Mouse (Mus musculus): ENCODE results near the gene Cycs. TPM values are rescaled to one million over a fixed set of nuclear protein-coding genes. Genes with fewer than 3 reads are reported as not detected.

Gene Cycs
- total RNA-seq (2023): 10 to 100 TPM; 17.4 to 25.4 TPM

GRCm38 (mm10) chr6:50566141-50566996 lies at the start of gene Cycs:
Gene Cycs (minus strand): TSS chr6:50566538.

GRCm38 (mm10) chr6:50596301-50597211 lies 30.2 kb upstream of the Cycs start, which contains the start of gene 4921507P07Rik:
Gene 4921507P07Rik (minus strand): TSS chr6:50596632.

Other genes with a start within 250 kb of the Cycs start
- 1 to 10 TPM in 1 of 2 experiments, not detected in 1; 1.0 TPM for gene Osbpl3, start 110.3 kb downstream of the Cycs start, total RNA-seq (2023)
- under 1 TPM; 0.68 to 0.96 TPM for gene 4921507P07Rik, start 30.1 kb upstream of the Cycs start, total RNA-seq (2023)
- not detected for gene Npvf, start 87.9 kb upstream of the Cycs start, total RNA-seq (2023)

Data from B cell, adult 67 days (primary cell).